Mouse (Mus musculus) limb, embryonic 14.5 days (tissue): ENCODE data around the gene Gal3st4. TPM values are rescaled to one million over a fixed set of nuclear protein-coding genes. Genes with fewer than 3 reads are reported as not detected.
"Not testable (repeated sequence)": the region's sequence is repeated elsewhere in the genome, so short reads cannot be mapped to it uniquely, and the experiment has no call there.

Experiments
- ATAC-seq: fragments of 200-750 bp; cut with Nextera tagmentation; 2 replicates; pipeline ENCODE4 v1.8.0; 2017; ENCODE audit warnings: low read depth, moderate number of reproducible peaks, moderate TSS enrichment; ENCODE audit not compliant: low FRiP score
- DNase-seq: peaks from one replicate; pipeline ENCODE4 v3.0.0-alpha.2; 2015; ENCODE audit warnings: low spot score
- H3K27ac ChIP-seq: fragments of 300-500 bp; sonication (generic); replicated peaks from 2 replicates; pipeline ENCODE4 v1.5.1; 2014; ENCODE audit warnings: low read depth, mild to moderate bottlenecking, low read length, moderate library complexity, mixed read lengths
- H3K27me3 ChIP-seq: fragments of 300-500 bp; sonication (generic); 2 replicates; pipeline ENCODE4 v1.6.1; 2014; ENCODE audit warnings: low read length, mixed read lengths; ENCODE audit not compliant: control insufficient read depth, insufficient read depth
- H3K36me3 ChIP-seq: fragments of 300-500 bp; sonication (generic); 2 replicates; pipeline ENCODE4 v1.6.1; 2014; ENCODE audit warnings: mild to moderate bottlenecking, low read length, moderate library complexity, mixed read lengths; ENCODE audit not compliant: control insufficient read depth, insufficient read depth
- H3K4me1 ChIP-seq: fragments of 300-500 bp; sonication (generic); 2 replicates; pipeline ENCODE4 v1.6.1; 2014; ENCODE audit warnings: antibody characterized with exemption, low read length, mixed read lengths; ENCODE audit not compliant: control insufficient read depth, insufficient read depth
- H3K4me2 ChIP-seq: fragments of 300-500 bp; sonication (generic); replicated peaks from 2 replicates; pipeline ENCODE4 v1.6.1; 2014; ENCODE audit warnings: low read depth, mild to moderate bottlenecking, low read length, moderate library complexity; ENCODE audit not compliant: severe bottlenecking
- H3K4me3 ChIP-seq: fragments of 300-500 bp; sonication (generic); replicated peaks from 2 replicates; pipeline ENCODE4 v1.5.1; 2014; ENCODE audit warnings: low read length
- H3K9ac ChIP-seq: fragments of 300-500 bp; sonication (generic); 2 replicates; pipeline ENCODE4 v1.6.1; 2014; ENCODE audit warnings: mild to moderate bottlenecking, low read depth, low read length, moderate library complexity; ENCODE audit not compliant: severe bottlenecking
- H3K9me3 ChIP-seq: fragments of 300-500 bp; sonication (generic); 2 replicates; pipeline ENCODE4 v1.6.1; 2016; ENCODE audit warnings: low read length; ENCODE audit not compliant: control insufficient read depth
- POLR2A ChIP-seq: fragments of 200-500 bp; IDR thresholded peaks from 2 replicates; pipeline ENCODE4 v1.8.0; 2012; ENCODE audit warnings: inconsistent platforms, mild to moderate bottlenecking, moderate library complexity, borderline replicate concordance; ENCODE audit not compliant: insufficient read depth, insufficient read length; ENCODE audit errors: extremely low read depth
- WGBS: fragments of 180-500 bp; shearing (Covaris S2); extraction: QIAGEN DNeasy Blood & Tissue Kit; methylation state at CpG from one replicate; pipeline ENCODE4 v1.1.7; 2014; 5-methylcytosine and 5-hydroxymethylcytosine counted together
- polyA plus RNA-seq, 2 experiments: library from polyadenylated mRNA; depleted of rRNA in 1 of 2; stranded (reverse) in 1 of 2; unstranded in 1 of 2; fragments of >200 nt; fragmentation: Nextera tagmentation in 1 of 2; extraction: Ambion mirVana in 1 of 2; gene quantifications; 2 replicates each; pipeline versions ENCODE4 v1.2.1 to v1.2.3; 2012 to 2014

Gene Gal3st4
- polyA plus RNA-seq, 2 experiments = 1.9 to 3.7 TPM

DNA sequence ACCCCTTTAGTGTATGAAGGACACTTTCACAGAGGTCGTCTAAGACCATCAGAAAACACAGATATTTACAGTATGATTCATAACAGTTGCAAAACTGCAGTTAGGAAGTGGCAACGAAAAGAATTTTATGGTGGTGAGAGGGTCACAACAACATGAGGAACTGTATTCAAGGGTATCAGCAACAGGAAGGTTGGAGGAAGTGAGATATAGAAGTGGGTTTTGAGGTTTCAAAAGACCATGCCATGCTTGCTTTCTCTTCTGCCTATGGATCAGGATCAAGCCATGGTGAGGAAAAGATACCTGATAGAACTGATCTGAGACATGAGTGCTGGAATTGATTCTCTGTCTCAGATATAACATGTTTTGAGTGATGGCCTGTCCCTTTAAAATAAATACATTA is 45.3 kb downstream of the Gal3st4 start:
- WGBS = 67% methylated on average over 2 of the region's 2 CpGs
- no peak for ATAC-seq
- no peak for TF ChIP-seq POLR2A
- no peaks in the 10 kb centered on the region for H3K9me3 ChIP-seq
- no peak for DNase-seq
- no peak overlapping the region for H3K4me2 ChIP-seq
- no peaks in the 10 kb centered on the region for H3K36me3 ChIP-seq
- H3K27me3 ChIP-seq = no peaks in the 10 kb centered on the region
- no peak overlapping the region for H3K4me3 ChIP-seq
- no peak overlapping the region for H3K27ac ChIP-seq
- no peaks in the 10 kb centered on the region for H3K4me1 ChIP-seq
- no peak overlapping the region for H3K9ac ChIP-seq

DNA sequence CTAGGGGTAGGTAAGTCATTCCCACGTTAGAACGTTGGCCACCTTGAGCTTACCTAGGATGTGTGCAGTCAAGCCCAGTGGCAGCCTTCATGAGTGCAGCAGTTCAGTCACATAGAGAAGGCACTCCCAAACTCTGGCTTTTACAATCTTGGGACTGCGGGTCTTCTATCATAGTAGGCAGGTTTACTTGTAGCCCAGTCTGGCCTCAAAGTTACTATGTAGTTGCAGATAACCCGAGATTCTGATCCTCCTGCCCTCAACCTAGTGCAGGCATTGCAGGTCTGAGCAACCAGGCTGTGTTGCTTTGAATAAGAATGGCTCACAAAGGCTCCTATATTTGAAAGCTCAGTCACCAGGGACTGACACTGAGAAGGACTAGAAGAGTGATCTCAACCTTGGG is 46.1 kb downstream of the Gal3st4 start:
- no peak overlapping the region for H3K4me2 ChIP-seq
- DNase-seq (no peak), ATAC-seq (no peak)
- no peak overlapping the region for H3K9ac ChIP-seq
- no peaks in the 10 kb centered on the region for H3K36me3 ChIP-seq
- 76% methylated on average over 4 of the region's 4 CpGs for WGBS
- no peak for TF ChIP-seq POLR2A
- H3K27me3 ChIP-seq = no peaks in the 10 kb centered on the region
- no peak overlapping the region for H3K4me3 ChIP-seq
- no peaks in the 10 kb centered on the region for H3K4me1 ChIP-seq
- H3K9me3 ChIP-seq = no peaks in the 10 kb centered on the region
- H3K27ac ChIP-seq = no peak overlapping the region

DNA sequence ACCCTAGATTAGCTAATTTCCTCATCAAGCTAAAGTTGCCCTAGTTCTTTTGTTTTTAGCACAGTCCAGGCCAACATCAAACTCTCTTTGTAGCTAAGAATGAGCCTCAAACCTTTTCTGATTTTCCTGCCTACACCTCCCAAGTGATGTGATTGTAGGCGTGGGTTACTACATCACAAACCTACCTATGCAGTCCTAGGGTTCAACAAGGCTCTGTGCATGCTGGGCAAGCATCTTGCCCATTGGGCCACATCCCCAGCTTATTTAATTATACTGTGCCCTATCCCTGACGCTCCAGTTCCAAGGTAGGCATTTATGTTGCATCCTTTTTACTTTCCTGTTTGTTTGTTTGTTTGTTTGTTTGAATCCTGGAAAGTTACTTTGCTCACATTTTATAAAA is 46.9 kb downstream of the Gal3st4 start, which contains the start of gene Nxpe5:
TSS of gene Nxpe5 (plus strand) at position 199 of the 400 bp plus-strand sequence.
- ATAC-seq (no peak), DNase-seq (no peak)
- 53% methylated on average over 2 of the region's 2 CpGs for WGBS
- H3K9ac ChIP-seq = no peak within 1 kb of the TSS
- H3K27me3 ChIP-seq = no peaks in the 10 kb centered on the region
- TF ChIP-seq POLR2A = no peak
- no peaks in the 10 kb centered on the region for H3K36me3 ChIP-seq
- H3K4me2 ChIP-seq = no peak within 1 kb of the TSS
- no peaks in the 10 kb centered on the region for H3K4me1 ChIP-seq
- no peak within 1 kb of the TSS for H3K27ac ChIP-seq
- no peak within 1 kb of the TSS for H3K4me3 ChIP-seq
- no peaks in the 10 kb centered on the region for H3K9me3 ChIP-seq

DNA sequence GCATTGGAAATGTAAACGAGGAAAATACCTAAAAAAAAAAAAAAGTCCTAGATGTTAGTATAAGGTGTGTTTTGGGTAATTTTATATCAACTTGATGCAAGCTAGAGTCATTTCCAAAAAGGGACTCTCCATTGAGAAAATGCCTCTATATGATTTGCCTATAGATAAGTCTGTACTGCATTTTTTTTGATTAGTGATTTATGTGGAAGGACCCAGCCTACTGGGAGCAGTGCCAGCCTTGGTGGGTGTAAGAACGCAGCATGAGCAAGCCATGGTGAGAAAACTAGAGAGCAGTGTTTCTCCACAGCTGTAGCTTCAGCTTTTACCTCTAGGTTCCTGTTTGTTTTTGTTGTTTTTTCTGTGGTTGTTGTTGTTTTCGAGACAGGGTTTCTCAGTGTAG is 49.4 kb downstream of the Gal3st4 start:
- no peak for TF ChIP-seq POLR2A

GRCm38 (mm10) chr5:138222111-138222510 is 50.5 kb downstream of the Gal3st4 start:
- Histone ChIP-seq H3K27me3 (no peaks in the 10 kb centered on the region), H3K9me3 (no peaks in the 10 kb centered on the region), H3K9ac (no peak overlapping the region), H3K36me3 (no peaks in the 10 kb centered on the region), H3K4me2 (no peak overlapping the region), H3K27ac (no peak overlapping the region), H3K4me1 (no peaks in the 10 kb centered on the region), H3K4me3 (no peak overlapping the region)
- 25% methylated on average over 4 of the region's 4 CpGs for WGBS
- ATAC-seq = no peak
- no peak for TF ChIP-seq POLR2A
- peak; percentile 74 for DNase-seq

More for the DNA sequence above, 49.4 kb downstream of the Gal3st4 start:
- ATAC-seq (no peak), DNase-seq (no peak)
- Histone ChIP-seq H3K9ac (no peak overlapping the region), H3K27ac (no peak overlapping the region), H3K4me2 (no peak overlapping the region), H3K36me3 (no peaks in the 10 kb centered on the region), H3K9me3 (no peaks in the 10 kb centered on the region), H3K4me3 (no peak overlapping the region), H3K27me3 (no peaks in the 10 kb centered on the region), H3K4me1 (no peaks in the 10 kb centered on the region)
- 56% methylated on average over 3 of the region's 3 CpGs for WGBS

DNA sequence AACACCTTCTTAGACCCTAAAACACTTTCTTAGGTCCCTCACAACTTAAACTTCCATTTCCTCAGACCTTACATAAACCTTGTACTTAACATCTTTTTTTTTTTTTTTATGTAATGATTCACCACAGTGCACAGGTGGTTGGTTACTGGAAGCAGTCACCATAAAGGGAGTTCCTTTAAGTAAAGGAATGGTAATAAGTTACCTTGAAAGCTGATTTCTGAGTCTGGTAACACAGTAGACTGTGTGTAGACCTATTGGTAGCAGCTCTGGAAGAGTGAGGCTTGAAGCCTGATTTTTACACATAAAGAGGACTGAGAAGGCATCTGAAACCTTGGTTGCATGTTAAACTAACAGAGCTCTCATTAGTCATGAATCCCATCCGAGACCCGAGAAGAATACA is 52.8 kb downstream of the Gal3st4 start:
- Histone ChIP-seq H3K36me3 (no peaks in the 10 kb centered on the region), H3K27ac (no peak overlapping the region), H3K4me2 (no peak overlapping the region), H3K9me3 (no peaks in the 10 kb centered on the region), H3K4me1 (no peaks in the 10 kb centered on the region), H3K4me3 (no peak overlapping the region), H3K27me3 (no peaks in the 10 kb centered on the region), H3K9ac (no peak overlapping the region)
- DNase-seq (no peak), ATAC-seq (no peak)
- TF ChIP-seq POLR2A = no peak
- WGBS = 74% methylated on average over 2 of the region's 2 CpGs

GRCm38 (mm10) chr5:138216632-138217031 is 56.0 kb downstream of the Gal3st4 start:
- DNase-seq, H3K27ac ChIP-seq, ATAC-seq, H3K4me1 ChIP-seq, H3K4me3 ChIP-seq, H3K36me3 ChIP-seq, H3K27me3 ChIP-seq, H3K9me3 ChIP-seq, H3K4me2 ChIP-seq, H3K9ac ChIP-seq: not testable (repeated sequence)
- WGBS = 96% methylated on average over 13 of the region's 13 CpGs
